Mouse (Mus musculus) cerebellum, adult 18-20 months (tissue): ENCODE data around the gene Ccl12.

Experiments used
- DNase-seq, 2 experiments: peaks; one replicate each; pipeline ENCODE4 v3.0.0; 2021

Ccl12 gene

DNA sequence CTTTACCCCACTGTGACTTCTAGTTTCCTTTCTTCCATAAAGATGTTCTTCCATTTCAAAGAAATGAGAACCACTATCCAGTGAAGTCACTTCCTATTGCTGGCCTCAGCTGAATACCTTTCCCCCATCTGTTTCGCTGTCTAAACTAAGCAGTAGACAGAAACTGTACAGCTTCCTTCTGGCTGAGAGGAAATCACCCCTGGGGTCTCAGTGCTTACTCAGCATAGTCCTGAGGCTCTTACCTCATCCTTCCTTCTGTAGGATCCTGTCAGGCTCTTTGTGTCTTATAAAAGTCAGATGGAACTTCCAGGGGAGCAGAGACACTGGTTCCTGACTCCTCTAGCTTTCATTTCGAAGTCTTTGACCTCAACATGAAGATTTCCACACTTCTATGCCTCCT lies at the start of gene Ccl12:
TSS of gene Ccl12 (plus strand) at position 317 of the 400 bp plus-strand sequence.
- no peak for DNase-seq

DNA sequence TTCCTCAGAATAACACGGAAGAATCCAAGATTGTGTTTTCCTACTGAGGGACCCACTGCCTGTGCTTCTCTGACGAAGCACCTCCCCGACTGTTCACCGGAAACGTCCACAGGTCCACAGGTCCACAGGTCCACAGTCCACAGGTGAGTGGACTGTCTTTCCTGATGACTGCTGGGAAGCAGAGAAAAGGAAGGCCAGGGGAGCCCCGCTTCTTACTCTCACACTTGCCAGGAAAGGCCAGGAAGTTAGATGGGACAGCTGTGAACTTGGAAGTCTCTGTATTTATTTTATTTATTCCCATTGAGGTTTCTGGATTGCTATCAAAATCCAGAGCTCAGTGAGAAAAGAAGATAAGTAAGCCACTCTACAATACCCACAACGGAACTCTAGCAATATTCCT lies 47.8 kb upstream of the Ccl12 start:
- no peak for DNase-seq

DNA sequence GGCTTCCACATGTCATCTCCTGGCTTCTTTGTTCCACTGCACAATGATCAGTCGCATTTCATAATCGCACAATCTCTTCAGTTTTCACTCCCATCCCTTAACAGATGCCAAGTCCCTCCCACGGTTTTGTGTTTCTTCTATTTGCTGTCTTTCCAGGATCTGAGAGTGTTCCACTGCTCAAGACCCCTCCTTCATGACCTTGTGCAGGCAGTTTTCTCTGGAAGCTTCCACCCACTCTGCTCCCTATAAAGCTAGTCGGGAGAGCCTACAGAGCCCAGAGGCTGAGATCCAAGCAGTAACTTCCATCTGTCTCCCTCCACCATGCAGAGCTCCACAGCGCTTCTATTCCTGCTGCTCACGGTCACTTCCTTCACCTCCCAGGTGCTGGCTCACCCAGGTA lies 44.0 kb upstream of the Ccl12 start, which contains the start of gene Ccl11:
TSS of gene Ccl11 (plus strand) at position 178 of the 400 bp plus-strand sequence.
- DNase-seq: no peak

DNA sequence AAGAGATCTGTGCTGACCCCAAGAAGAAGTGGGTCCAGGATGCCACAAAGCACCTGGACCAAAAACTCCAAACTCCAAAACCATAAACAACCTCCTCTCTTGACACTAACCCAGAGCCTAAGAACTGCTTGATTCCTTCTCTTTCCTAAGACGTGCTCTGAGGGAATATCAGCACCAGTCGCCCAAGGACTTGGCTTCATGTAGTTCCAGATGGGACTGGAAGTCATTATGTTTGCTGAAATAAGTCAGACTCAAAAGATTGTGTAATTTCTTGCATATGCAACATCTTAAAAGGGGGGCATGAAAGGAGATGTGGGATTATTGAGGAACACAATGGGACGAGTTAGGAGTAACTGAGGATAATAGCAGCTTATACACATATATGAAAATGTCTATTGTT lies 39.4 kb upstream of the Ccl12 start:
- DNase-seq: no peak

DNA sequence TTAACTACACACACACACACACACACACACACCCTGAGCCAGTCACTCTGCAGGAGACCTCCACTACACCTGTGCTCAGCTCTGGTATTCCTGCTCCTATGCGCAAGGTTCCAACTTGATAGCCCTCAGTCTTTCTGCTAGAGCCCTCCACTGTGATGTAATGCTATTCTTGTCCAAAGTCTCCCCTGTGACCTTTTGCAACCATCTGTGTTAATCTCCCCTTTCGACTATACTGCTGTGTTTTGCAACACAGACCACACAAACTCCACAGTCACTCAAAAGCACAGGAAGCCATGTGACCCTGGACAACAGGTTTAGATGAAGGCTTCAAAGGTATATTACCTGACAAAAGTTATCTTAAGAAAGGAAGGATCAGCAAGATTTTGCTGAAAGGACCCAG lies 38.2 kb upstream of the Ccl12 start:
- no peak for DNase-seq

DNA sequence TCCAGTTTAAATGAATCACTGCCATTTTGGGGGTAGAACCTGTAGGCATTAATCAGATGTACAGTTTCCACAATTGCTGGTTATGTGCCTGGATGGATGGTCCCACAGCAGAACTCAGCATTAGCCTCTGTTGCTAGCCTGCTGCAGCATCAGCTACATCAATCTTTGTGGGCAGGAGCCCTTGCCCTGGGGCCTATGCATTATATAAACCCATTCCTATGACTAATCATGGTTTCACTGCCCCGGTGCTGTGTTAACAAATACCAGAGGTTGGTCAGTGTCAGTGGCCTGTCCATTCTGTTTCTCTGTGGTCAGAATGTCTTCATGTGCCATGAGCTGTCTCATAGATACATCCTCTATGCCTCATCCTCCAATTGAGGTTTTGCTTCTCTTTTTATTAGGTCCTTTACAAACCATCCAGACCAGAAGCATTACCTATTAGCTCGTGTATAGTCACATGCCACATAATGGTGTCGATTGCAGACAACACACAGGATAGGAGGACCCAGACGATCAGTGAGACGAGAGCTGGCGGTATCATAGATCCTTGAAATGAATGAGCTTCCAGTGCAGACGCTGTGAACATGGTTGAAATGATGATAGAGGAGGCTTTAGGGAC lies 34.6 kb upstream of the Ccl12 start:
- DNase-seq: no peak

DNA sequence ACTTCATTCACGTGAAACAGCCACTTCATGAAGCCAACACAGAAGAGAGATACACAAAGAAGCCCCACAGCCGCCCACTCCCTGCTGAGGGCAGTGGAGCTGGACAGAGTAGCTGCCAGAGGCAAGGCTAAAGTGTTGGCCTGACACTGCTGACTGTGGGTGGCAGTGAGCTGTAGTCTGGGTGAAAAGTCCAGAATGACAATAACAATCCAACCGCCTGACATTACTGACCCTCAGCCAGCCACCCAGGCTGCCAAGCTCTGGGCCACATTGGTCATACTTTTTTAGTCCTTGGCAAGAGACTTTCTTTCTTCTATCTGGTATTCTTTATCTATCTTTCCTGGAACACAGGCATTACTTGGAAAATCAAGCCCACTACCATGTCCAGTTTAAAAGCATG lies 30.6 kb upstream of the Ccl12 start:
- DNase-seq: no peak

DNA sequence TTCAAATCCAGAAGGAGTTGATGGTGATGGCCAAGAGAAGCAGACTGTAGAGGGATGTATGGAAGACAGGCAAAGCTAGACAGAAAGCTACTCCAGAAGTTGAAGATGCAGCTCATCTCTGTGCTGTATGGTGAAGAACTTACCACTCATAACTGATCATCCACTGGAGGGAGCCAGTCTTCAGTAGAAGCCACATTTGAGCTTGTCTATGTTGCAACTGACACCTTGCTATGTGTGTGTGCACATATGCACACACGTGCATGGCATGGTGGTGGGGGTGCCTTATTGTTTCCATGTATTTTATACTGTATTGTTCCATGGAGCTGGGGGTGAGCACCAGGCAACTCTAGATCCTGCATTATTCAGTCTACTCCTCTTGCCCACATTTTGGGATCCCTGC lies 29.3 kb upstream of the Ccl12 start:
- DNase-seq: no peak

DNA sequence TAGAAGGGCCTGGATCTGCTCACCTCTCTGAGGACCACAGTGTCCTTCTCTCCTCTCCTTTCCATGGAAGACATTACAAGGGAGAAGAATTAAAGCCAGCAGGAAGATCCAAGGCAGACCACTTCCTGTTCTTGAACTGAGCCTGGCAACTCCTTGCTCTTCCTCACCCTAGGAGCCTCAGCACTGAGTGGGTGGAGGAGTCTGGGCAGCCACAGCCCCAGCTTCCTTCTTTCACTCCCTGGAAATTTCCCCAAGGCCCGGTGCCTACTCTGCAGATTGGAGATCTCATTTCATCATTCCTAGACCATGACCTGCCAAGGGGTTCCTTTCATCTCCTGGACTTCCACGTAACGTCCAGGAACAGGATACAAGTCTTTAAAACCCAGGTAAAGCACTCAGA lies 28.7 kb upstream of the Ccl12 start:
- DNase-seq: no peak

DNA sequence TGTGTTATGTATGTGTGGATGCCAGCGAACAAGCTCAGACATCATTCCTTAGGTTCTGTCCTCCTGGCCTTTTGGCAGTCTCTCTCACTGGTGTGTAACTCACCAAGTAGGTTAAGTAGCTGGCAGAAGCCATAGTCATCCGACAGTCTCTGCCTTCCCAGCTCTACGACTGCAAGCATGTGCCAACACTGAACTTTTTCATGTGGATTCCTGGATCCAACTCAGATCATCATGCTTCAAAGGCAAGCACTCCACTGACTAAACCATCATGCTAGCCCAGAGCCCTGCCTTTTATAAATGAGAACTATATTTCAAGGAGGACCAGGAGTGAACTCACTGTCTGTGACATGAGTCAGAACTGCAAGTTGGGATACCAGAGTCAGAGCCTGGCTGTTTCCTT lies 28.0 kb upstream of the Ccl12 start:
- DNase-seq: no peak

DNA sequence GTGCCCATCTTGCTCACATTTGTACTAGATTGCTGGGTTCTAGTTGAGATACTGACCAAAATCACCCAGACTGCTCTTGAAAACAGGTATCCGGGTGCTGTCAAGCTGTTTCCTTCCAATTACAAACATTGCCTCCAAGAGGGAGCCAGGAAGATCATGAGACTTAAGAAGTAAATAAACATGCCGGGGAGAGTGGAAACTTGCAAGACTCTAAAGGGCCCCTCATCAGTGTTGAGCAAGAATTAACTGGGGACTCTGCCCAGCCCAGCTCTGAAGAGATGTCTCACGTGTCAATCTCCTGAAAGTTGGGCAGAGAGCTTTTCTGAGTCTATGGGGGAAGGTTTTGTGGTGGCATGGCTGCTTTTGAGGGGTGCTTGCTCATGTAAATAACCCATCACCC lies 24.6 kb upstream of the Ccl12 start:
- no peak for DNase-seq

DNA sequence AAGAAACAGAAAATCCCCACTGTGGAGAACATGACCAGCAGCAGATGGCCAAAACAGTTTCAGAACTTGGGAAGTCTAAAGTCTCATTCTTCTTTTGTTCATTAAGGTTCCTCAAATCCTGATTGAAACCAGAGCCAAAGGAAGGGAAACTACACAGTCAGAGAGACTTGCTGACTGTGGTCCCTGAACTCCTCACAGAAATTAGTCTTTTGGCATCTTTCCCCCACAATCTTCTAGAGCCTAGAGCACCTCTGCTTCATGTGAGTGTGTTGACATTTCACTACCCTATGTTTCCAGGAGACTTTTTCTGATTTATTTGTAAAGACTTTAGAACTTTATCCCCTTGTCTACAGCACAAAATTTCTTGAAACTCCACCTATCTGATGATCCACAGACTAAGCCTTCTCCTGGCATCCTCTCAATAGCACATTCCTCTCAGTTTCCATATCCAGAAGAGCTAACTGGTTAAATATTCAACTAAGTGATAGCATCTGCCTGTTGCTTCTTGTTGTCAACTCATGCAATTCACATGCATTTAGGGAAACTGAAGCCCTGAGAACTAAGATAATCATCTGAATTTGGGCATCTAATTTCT lies 23.4 kb upstream of the Ccl12 start:
- no peak for DNase-seq

DNA sequence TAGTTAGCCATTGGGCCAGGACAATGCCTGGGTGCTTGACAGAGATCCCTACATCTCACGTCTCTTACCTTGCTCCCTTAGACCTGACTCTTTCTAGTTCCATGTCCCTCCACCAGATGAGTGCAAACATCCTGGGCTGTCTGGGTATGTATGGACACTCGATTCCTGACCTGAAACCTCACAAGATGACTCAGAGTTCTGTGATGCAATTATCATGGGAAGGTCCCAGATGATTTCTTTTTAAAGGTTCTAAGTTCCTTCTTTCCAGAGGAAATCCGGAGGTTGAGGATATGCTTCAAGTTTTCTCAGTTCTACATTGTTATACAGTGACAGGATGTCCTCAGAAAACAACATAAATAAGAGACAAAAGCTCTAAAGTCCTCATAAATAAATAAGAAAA lies 20.8 kb upstream of the Ccl12 start:
- DNase-seq: no peak

DNA sequence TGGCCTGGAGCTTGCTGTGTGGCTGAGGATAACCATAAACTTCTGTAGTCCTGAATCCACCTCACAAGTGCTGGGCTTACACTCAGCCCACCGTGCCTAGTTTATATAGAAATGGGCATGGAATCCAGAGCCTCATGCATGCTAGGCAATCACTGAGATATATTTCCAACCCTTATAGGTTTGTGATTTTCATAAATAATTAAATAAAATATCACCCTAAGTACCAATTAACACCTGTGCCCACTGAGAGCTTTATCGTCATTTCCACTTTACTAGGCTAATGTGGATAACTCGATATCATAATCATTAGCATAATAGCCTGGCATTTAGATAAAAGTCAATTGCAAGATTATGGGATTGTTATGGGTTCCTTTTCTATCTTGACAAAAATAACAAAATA lies 17.3 kb upstream of the Ccl12 start:
- DNase-seq: no peak

DNA sequence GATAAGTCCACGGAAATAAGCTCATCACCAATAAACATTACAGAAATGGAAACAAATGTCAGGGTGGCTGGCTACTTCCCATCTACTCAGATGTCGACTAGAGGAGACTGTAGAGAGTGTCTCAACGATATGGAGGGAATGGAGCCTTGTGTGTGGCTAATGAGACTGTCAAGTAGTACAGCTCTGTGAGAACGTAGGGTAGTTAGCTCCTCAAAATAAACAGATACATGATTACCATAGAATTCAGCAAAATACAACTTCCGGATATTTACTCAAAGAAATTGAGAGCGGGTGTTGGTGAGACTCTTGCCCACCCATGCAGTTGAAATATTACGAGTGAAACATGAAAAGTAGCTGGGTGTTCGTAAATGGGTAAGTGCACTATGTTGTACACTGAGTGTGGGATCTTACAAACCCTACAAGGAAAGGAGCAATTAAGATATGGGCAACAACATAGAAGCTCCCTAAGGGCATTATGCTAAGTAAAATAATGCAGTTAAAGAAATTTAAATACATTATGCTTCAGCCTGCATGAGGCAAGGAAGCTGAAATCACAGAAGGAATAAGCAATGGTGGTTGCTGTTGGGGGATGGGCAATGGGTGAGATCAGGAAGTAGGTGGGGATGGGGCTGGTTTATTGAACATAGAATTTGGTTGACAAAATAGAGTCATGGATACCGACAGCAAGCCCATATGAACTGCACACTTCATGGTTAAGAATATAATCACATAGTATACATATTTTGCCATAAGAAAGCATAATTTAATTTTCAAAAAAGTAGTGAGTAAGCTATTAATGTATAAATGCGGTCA lies 1.9 kb upstream of the Ccl12 start:
- DNase-seq: no peak

DNA sequence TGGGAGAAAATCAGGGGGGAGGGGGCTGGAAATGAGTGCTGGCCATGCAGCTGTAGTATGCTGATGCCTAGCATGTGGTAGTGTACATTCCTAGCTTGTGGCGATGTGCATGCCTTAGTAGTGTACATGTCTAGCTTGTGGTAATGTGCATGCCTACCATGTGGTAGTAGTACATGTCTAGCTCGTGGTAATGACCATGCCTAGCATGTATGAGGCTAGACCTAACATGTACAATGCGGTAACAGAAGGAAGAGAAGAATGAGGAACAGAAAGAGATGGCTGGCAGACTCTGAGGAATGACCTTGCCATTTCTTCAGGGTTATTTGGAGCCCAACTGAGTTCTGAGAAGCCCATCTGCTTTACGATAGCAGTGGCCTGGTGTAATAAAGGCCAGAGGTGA lies 558 bp upstream of the Ccl12 start:
- no peak for DNase-seq

DNA sequence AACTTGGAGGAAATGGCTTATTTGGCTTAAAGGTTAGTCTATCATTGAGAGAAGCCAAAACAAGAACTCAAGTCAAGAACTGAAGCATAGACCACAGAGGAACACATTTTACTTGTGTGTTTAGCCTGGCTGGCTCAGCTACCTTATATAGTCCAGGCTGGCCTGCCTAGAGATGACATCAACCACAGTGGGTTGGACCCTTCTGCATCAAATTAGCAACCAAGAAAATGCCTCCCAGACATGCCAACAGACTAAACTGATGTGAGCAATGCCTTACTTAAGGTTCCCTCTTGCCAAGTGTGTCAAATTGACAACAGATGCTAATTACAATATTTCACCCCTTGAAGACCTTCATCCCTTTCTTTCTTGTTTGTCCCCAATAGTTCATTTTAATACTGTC lies 8.0 kb downstream of the Ccl12 start:
- DNase-seq: no peak

DNA sequence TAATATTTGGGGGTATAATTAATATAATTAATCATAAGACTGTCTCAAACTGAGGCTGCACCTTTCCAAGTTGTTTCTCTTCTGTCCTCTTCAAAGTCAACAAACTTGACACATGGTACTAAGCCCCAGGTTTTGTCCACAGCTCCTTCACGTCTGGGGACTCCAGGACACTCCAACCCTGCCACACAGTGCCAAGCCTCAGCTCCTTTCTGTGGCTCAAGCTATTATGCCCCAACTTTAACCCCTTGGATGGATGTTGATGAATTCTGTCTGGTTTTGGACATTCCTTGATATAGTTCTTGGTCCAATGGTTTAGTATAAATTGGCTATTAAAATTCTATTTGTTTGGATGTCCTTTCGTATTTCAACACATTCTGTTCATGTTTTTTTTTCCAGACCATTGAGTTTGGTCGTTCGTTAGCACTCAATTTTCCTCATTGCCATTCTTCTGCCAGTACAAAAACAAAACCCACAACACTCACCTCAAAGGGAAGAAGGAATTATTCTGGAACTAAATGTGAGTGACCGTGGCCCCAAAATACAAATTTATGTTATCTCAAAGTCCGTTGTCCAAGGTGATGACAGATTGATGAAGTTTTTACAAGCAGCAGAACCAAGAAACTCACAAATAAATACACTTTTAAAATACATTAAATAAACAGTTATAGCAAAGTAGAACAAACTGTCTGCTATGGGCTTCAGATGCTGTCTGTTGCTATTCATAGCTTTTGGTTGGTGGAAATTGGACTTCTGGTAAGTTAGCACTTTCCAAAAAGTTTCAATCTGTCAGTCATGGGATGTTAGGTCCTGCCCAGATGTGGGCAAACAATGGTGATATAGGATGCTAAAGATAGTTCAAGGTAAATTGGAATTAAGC lies 9.0 kb downstream of the Ccl12 start:
- no peak for DNase-seq

DNA sequence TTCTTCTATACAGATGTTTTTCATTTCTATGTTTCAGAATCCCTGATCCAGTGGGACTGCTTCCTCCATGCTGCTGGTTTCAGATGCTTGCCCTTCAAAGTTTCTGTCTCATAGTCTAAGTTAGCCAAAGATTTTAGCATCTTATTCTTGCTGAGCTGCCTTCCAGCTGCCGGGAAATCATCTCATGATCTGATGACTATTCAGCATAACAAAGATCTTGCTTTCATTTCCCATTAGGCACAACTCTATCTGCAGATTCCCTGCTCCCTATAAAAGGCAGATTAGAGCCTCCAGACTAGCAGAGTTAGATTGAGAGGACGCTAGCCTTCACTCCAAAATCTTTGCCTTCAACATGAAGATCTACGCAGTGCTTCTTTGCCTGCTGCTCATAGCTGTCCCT lies 13.2 kb downstream of the Ccl12 start, which contains the start of gene Ccl8:
TSS of gene Ccl8 (plus strand) at position 301 of the 400 bp plus-strand sequence.
- no peak for DNase-seq

DNA sequence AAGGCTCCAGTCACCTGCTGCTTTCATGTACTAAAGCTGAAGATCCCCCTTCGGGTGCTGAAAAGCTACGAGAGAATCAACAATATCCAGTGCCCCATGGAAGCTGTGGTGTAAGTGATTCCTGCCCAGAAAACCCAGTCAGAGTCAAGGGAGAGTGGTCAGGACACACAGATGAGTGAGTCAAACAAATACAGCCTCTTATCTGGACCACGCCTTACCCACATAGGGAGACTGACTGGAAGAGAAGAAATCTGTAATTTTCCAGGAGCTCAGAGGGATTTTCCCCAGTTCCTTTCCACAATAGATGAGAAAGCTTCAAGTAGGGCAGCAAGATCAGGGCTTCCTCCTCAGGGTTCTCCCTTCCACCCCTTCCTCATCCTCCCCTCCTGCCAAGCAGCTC lies 14.4 kb downstream of the Ccl12 start:
- DNase-seq: no peak

DNA sequence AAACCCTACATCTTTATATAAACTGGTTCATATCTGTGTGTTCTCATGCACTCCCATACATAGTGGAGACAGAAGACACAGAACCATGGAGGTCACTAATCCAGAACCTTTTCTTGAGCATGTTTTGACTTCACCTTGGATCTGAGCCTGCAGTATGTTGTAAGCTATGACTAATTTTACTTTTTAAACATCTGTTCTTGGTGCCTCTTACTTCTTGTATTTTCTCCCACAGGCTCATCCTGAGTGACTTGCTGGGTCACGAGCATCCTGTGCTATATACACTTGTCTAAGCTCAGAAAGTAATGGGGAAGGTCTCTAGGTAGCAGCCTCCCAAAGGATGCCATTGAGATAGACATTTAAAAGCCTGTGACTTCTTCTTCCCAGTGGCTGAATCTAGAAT lies 31.3 kb downstream of the Ccl12 start:
- DNase-seq: no peak

DNA sequence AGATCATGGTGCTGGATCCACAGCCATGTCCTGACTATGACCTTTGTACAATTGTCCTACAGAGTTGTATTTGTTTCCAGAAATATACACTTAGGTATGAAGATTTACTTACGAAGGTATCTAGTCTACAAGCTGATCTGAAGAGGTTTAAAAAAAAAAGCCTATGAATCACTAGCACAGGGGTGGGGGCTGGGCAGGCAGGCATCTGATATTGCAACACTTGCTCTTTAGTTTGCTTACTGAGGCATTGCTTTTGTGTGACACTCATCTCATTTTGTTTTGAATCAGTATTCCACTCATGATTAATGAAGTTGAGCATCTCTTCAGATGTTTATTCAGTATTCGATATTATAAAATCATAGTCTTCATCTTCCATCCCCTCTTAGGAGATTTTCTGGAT lies 34.6 kb downstream of the Ccl12 start:
- DNase-seq: no peak

DNA sequence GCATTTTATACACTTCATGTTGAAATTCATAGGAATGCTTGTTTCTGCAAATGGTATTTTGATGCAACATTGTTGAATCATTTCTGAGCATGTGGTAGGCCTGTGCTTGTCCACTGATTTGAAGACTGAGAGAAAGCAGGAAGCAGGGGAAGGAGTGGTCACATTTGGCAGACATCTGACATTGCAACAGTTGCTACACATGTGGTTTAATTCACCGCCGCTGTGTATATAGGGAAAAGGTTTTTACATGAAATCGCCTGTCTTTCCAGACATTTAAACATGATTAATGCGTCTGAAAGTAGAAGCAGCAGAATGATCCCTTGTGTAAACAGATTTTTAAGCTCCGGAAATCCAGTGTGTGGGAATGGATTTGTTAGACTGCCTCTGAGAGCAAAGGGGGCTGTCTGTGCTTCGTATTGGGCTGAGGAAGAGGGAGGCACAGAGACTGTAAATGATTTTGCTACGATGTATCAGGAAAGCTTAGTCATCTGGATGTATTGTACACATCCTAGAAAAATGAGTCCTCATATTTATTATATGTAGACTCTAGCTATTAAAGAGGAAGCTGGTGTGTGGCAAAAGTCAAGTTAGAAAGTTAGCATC lies 37.9 kb downstream of the Ccl12 start:
- DNase-seq: no peak
